Mouse (Mus musculus): ENCODE results near the gene Thtpa. TPM values are rescaled to one million over a fixed set of nuclear protein-coding genes. Genes with fewer than 3 reads are reported as not detected.
A peak's percentile ranks its signal among the peaks of the same experiment; 100 is the strongest.

Thtpa gene
- polyA plus RNA-seq, 1 experiment from 2014 or later, result 29.3 TPM

DNA sequence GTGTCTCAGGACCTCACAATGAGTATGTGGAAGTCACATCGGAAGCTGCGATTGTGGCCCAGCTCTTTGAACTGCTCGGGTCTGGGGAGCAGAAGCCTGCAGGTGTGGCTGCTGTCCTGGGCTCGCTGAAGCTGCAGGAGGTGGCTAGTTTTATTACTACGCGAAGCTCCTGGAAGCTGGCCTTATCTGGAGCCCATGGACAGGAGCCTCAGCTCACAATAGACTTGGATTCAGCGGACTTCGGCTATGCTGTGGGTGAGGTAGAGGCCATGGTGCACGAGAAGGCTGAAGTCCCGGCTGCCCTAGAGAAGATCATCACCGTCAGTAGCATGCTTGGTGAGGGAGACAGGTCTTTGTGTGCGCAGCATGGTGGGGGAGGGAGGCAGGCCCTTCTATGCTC, 1.1 kb downstream of the Thtpa start:
- Histone ChIP-seq H3K36me3 (ENCODE audit: control insufficient read depth, insufficient read depth, low read length) (no peaks in the 10 kb centered on the region), H3K27me3 (ENCODE audit: control insufficient read depth, insufficient read depth, low read length) (no peaks in the 10 kb centered on the region), H3K4me2 (ENCODE audit: low read depth, low read length) (peak overlapping the region; percentile 82), H3K9me3 (ENCODE audit: control insufficient read depth, low read length) (no peaks in the 10 kb centered on the region), H3K4me3 (ENCODE audit: low read depth, low read length) (peak overlapping the region; percentile 52; the same call in 1 of the 2 replicates), H3K4me1 (ENCODE audit: control insufficient read depth, insufficient read depth, low read length) (peaks cover 24% of the 10 kb centered on the region), H3K9ac (replicated peaks; ENCODE audit: low read depth, low read length) (peak overlapping the region; percentile 74; the same call in 1 of the 2 replicates), H3K27ac (ENCODE audit: low read depth, low read length) (peak overlapping the region; percentile 95; the same call in 1 of the 2 replicates)
- WGBS, result 56% methylated on average over 12 of the region's 12 CpGs
- ATAC-seq (ENCODE audit: low read depth), result no peak

DNA sequence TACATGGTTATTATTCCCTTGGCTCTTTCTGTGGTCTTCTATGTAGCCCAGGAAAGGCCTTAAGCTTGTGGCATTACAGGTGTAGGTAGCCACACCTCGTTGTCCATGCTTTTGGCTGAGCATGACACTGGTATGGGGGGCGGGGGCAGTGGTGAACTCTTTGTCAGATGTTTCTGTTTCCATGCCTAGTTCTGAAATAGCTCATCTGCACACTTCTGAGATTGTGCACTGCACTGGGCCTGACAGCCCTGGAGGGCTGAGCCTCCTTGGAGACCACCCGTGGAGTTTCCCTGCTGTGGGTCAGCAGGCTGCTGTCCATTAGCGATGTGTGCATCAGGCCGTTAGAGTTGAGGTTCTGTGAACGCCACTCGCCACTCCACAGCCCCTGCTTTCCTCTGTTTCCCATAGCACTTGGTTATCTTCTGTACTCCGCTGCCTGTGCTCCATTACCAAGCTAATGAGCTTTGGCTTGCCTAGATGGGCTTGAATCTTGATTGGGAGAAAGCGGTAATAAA, 2.0 kb downstream of the Thtpa start:
- H3K27ac ChIP-seq (ENCODE audit: low read depth, low read length), result peak overlapping the region; percentile 70; the same call in 1 of the 2 replicates
- peak overlapping the region; percentile 26; the same call in 1 of the 2 replicates for H3K9ac ChIP-seq (replicated peaks; ENCODE audit: low read depth, low read length)

DNA sequence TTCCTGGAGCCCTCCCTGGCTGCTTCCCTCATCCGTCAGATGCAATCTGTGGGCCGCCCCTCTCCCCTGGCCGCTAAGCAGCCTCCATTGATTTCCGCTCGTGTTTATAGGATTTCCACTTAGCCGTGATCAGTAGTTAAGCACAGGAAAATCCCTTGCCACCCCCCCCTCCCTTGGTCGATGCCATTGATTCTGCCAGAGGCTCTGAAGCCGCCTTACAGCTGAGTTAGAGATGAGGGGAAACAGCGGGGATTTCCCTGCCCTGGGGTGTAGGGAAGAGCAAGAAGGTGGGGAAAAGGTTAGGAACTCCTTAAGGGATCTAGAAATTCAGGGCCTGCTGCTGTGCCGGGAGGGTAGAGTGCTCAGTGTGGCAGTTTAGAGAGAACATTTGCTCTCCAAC, 3.1 kb downstream of the Thtpa start:
- ATAC-seq (ENCODE audit: low read depth), result no peak
- H3K4me1 ChIP-seq (ENCODE audit: control insufficient read depth, insufficient read depth, low read length), result peaks cover 24% of the 10 kb centered on the region
- 0 out of 2 replicates have a peak overlapping the region, but pooled peaks have one; percentile 8 for H3K4me3 ChIP-seq (ENCODE audit: low read depth, low read length)
- H3K36me3 ChIP-seq (ENCODE audit: control insufficient read depth, insufficient read depth, low read length), result no peaks in the 10 kb centered on the region
- H3K9ac ChIP-seq (replicated peaks; ENCODE audit: low read depth, low read length), result peak overlapping the region; percentile 42; the same call in 1 of the 2 replicates
- H3K27ac ChIP-seq (ENCODE audit: low read depth, low read length), result peak overlapping the region; percentile 70
- H3K4me2 ChIP-seq (ENCODE audit: low read depth, low read length), result peak overlapping the region; percentile 3; the same call in 1 of the 2 replicates
- no peaks in the 10 kb centered on the region for H3K9me3 ChIP-seq (ENCODE audit: control insufficient read depth, low read length)
- no peaks in the 10 kb centered on the region for H3K27me3 ChIP-seq (ENCODE audit: control insufficient read depth, insufficient read depth, low read length)
- WGBS, result 71% methylated on average over 10 of the region's 10 CpGs

More for the DNA sequence above, 2.0 kb downstream of the Thtpa start:
- Histone ChIP-seq H3K9me3 (ENCODE audit: control insufficient read depth, low read length) (no peaks in the 10 kb centered on the region), H3K36me3 (ENCODE audit: control insufficient read depth, insufficient read depth, low read length) (no peaks in the 10 kb centered on the region), H3K27me3 (ENCODE audit: control insufficient read depth, insufficient read depth, low read length) (no peaks in the 10 kb centered on the region), H3K4me2 (ENCODE audit: low read depth, low read length) (peak overlapping the region; percentile 3; the same call in 1 of the 2 replicates), H3K4me1 (ENCODE audit: control insufficient read depth, insufficient read depth, low read length) (peaks cover 24% of the 10 kb centered on the region), H3K4me3 (ENCODE audit: low read depth, low read length) (no peak overlapping the region; the same call in 1 of the 2 replicates)
- WGBS, result 51% methylated on average over 9 of the region's 9 CpGs
- no peak for ATAC-seq (ENCODE audit: low read depth)

DNA sequence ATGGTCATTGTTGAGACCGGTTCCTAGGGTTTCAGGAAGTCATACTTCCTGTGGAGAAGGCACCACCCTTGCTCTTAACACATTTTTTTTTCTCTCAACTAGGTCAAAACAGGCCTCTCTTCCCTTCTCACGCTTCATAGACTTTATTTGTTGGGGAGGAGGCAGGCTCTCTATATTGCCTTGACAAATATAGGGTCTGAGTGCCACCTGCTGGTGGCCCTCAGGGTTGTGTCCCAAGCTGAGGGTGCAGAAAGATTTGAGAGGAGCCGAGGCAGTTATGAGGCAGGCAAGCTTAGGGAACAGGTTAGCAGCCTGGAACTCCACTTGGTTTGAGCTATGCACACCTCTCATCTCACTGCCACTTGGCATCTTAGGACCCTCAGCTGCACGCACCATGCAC, 3.5 kb downstream of the Thtpa start:
- peaks cover 24% of the 10 kb centered on the region for H3K4me1 ChIP-seq (ENCODE audit: control insufficient read depth, insufficient read depth, low read length)
- H3K9ac ChIP-seq (replicated peaks; ENCODE audit: low read depth, low read length), result peak overlapping the region; percentile 42; the same call in 1 of the 2 replicates
- no peaks in the 10 kb centered on the region for H3K27me3 ChIP-seq (ENCODE audit: control insufficient read depth, insufficient read depth, low read length)
- no peak for ATAC-seq (ENCODE audit: low read depth)
- H3K4me3 ChIP-seq (ENCODE audit: low read depth, low read length), result no peak overlapping the region
- no peak overlapping the region for H3K4me2 ChIP-seq (ENCODE audit: low read depth, low read length)
- no peaks in the 10 kb centered on the region for H3K36me3 ChIP-seq (ENCODE audit: control insufficient read depth, insufficient read depth, low read length)
- WGBS, result 60% methylated on average over 4 of the region's 4 CpGs
- H3K27ac ChIP-seq (ENCODE audit: low read depth, low read length), result peak overlapping the region; percentile 70
- H3K9me3 ChIP-seq (ENCODE audit: control insufficient read depth, low read length), result no peaks in the 10 kb centered on the region

DNA sequence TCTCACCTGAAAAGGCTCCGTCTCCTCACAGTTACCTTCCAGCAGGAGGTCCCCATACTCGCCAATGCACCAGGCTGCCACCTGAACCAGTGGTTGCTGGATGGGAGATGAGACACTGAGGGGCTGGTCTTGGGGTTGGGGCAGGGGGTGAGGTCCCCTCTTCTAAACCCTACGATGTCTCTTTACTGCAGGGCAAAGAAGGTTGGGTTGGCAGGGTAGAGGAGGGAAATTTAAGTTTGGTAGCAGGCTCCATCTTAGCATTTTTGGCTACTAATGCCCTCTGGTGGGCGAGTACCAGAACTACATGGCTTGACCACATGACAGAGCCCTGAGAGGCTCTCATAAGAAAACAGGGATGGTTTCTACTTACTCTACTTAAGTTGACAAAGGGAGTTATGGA, 7.0 kb downstream of the Thtpa start:
- no peak for ATAC-seq (ENCODE audit: low read depth)
- Histone ChIP-seq H3K9ac (replicated peaks; ENCODE audit: low read depth, low read length) (no peak overlapping the region), H3K9me3 (ENCODE audit: control insufficient read depth, low read length) (no peaks in the 10 kb centered on the region), H3K27me3 (ENCODE audit: control insufficient read depth, insufficient read depth, low read length) (no peaks in the 10 kb centered on the region), H3K4me1 (ENCODE audit: control insufficient read depth, insufficient read depth, low read length) (peaks cover 13% of the 10 kb centered on the region), H3K27ac (ENCODE audit: low read depth, low read length) (no peak overlapping the region), H3K4me2 (ENCODE audit: low read depth, low read length) (no peak overlapping the region), H3K4me3 (ENCODE audit: low read depth, low read length) (no peak overlapping the region), H3K36me3 (ENCODE audit: control insufficient read depth, insufficient read depth, low read length) (no peaks in the 10 kb centered on the region)
- 44% methylated on average over 4 of the region's 4 CpGs for WGBS

DNA sequence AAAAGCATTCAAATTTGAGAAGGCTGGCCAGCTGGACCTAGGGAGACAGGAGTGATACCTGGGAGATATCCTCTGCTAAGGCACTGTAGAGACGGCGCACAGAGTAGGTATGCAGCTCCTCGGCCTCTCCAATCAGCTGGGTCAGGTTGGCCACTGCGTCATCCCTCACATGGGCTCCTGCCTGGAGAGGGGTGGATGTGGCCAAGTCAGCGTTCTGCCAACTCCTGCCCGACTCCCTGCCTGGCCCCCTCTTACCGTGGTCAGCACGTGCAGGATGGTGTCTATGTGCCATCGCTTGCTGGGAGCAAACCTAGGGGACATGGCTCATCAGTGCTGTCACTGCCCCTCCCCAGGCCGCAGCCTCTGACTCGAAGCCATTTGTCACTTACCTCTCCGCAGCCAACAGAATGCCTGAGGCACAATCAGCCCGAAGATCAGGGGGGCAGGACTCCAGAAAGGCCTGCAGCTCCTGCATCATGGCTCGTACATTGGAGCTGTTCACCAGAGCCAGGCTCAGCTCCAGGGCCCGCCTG, 7.7 kb downstream of the Thtpa start:
- 80% methylated on average over 15 of the region's 15 CpGs for WGBS
- Histone ChIP-seq H3K4me2 (ENCODE audit: low read depth, low read length) (no peak overlapping the region), H3K4me3 (ENCODE audit: low read depth, low read length) (no peak overlapping the region), H3K36me3 (ENCODE audit: control insufficient read depth, insufficient read depth, low read length) (no peaks in the 10 kb centered on the region), H3K4me1 (ENCODE audit: control insufficient read depth, insufficient read depth, low read length) (peaks cover 8% of the 10 kb centered on the region), H3K27ac (ENCODE audit: low read depth, low read length) (no peak overlapping the region), H3K27me3 (ENCODE audit: control insufficient read depth, insufficient read depth, low read length) (no peaks in the 10 kb centered on the region), H3K9me3 (ENCODE audit: control insufficient read depth, low read length) (no peaks in the 10 kb centered on the region), H3K9ac (replicated peaks; ENCODE audit: low read depth, low read length) (no peak overlapping the region)
- ATAC-seq (ENCODE audit: low read depth), result no peak

DNA sequence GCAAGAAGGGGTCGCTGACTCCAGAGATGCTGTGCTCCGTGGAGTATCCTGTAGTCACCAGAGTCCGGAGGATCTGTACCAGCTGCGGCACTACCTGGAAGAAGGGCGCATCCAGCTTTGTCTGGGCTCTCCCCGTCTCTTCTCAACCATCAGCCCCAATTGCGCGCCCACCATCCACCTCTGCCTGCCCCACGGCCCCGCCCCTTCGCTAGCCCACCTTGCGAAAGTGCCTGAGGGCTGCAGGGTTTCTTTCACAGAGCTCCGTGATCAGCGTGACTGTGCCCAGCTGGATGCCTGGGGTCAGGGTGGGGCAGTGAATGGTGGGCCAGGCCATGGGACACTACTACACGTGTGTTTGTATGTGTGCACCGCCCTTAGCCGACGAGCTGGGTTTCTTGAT, 9.8 kb downstream of the Thtpa start:
- no peak for ATAC-seq (ENCODE audit: low read depth)
- Histone ChIP-seq H3K9me3 (ENCODE audit: control insufficient read depth, low read length) (no peaks in the 10 kb centered on the region), H3K4me1 (ENCODE audit: control insufficient read depth, insufficient read depth, low read length) (peaks cover 17% of the 10 kb centered on the region), H3K4me3 (ENCODE audit: low read depth, low read length) (no peak overlapping the region), H3K36me3 (ENCODE audit: control insufficient read depth, insufficient read depth, low read length) (no peaks in the 10 kb centered on the region), H3K4me2 (ENCODE audit: low read depth, low read length) (no peak overlapping the region), H3K27me3 (ENCODE audit: control insufficient read depth, insufficient read depth, low read length) (no peaks in the 10 kb centered on the region), H3K27ac (ENCODE audit: low read depth, low read length) (no peak overlapping the region), H3K9ac (replicated peaks; ENCODE audit: low read depth, low read length) (no peak overlapping the region)
- 86% methylated on average over 18 of the region's 18 CpGs for WGBS

DNA sequence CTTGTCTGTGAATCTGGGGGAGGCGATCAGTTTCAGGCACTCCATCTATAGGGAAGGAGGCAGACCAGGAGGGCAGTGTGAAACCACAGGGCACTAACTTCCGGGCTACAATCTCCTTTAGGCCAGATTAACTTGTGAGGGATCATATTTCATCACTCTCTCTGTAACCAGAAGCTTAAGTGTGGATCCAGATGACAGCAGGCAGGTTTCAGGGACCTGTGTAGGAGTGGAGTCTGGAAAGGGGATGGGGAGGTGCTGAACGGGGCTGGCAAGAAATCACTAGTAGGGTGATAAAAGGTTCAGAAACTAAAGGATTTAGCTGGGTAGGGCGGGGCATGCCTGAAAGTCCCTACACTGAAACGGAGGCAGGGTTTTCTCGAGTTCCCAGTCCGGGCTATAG, 10.8 kb downstream of the Thtpa start:
- Histone ChIP-seq H3K9me3 (ENCODE audit: control insufficient read depth, low read length) (no peaks in the 10 kb centered on the region), H3K9ac (replicated peaks; ENCODE audit: low read depth, low read length) (peak overlapping the region; percentile 25; the same call in 1 of the 2 replicates), H3K27ac (ENCODE audit: low read depth, low read length) (no peak overlapping the region), H3K4me1 (ENCODE audit: control insufficient read depth, insufficient read depth, low read length) (peaks cover 20% of the 10 kb centered on the region), H3K4me3 (ENCODE audit: low read depth, low read length) (peak overlapping the region; percentile 42; the same call in 1 of the 2 replicates), H3K36me3 (ENCODE audit: control insufficient read depth, insufficient read depth, low read length) (no peaks in the 10 kb centered on the region), H3K4me2 (ENCODE audit: low read depth, low read length) (peak overlapping the region; percentile 94), H3K27me3 (ENCODE audit: control insufficient read depth, insufficient read depth, low read length) (no peaks in the 10 kb centered on the region)
- no peak for ATAC-seq (ENCODE audit: low read depth)
- 3% methylated on average over 7 of the region's 7 CpGs for WGBS

All from neural tube, embryonic 14.5 days (tissue).